ENCODE assay signal across 8 mouse cellular contexts in the genomic region with DNA sequence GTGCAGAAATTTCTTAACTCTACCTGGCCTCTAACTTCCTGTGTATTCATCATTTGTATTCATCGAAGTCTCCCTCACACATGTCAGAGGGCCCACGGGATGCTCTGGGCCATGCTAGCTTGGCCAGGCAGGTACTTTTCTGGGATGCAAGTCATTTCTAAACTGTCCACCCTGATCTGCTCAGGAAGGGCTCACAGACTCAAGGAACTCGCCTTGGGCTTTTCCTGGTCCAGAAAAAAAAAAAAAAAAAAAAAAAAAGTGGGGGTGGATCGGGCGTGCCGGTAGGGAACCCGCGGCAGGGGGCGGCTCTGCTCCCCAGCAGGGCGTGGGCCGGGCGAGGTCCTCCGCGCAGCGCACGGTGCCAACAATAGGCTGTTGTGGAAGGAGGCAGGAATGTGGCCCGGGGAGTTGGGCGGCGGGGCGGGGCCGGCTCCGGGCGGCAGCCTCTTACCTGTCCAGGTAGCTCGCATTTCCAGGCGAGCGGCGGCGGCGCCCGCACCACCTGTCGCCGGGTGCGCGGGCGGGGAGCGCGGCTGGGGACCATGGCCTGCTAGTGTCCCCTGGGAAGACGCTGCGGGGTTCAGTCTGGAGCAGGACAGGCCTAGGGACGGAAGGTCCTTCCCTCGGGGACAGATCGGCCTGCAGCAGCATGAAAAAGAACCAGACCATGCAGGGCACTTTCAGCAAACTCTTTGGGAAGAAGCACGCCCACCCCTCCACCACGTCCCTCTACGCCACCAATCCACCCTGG. TPM values are rescaled to one million over a fixed set of nuclear protein-coding genes. Genes with fewer than 3 reads are reported as not detected.
DNase-seq lines count a peak whose midpoint lies in the region; ATAC-seq and TF ChIP-seq lines count a peak whose summit lies in the region.

Gene AI661453, plus strand, starts transcription at position 460 of the 751 bp plus-strand sequence.

- DNase-seq in testis, postnatal 10 days (ENCODE audit: low spot score), result no peak
- DNase-seq in forebrain, postnatal 0 days, result no peak
- peak; percentile 81 for DNase-seq in kidney, postnatal 10 days
- peak; percentile 90 for DNase-seq in lung, postnatal 25 days (ENCODE audit: low spot score)
- peak; percentile 92 for DNase-seq in urinary bladder, postnatal 14 days (ENCODE audit: low spot score)
- no peak for DNase-seq in left cerebral cortex, adult 11 months (ENCODE audit: low spot score)
- DNase-seq in T-cell, adult 2 months (ENCODE audit: low spot score), result no peak

- H3K4me3 ChIP-seq in testis, adult 2 months (ENCODE audit: control insufficient read depth, low read depth, low read length), result peak within 1 kb of the TSS; percentile 67
- H3K4me3 ChIP-seq in forebrain, postnatal 0 days (ENCODE audit: low read depth, low read length), result peak within 1 kb of the TSS; percentile 37

- 1% methylated on average over 44 of the region's 45 CpGs for WGBS in forebrain, postnatal 0 days

- no peak for ATAC-seq in forebrain, postnatal 0 days

- H3K27me3 ChIP-seq in testis, adult 2 months (ENCODE audit: control insufficient read depth, insufficient read depth, low read length), result no peaks in the 10 kb centered on the region
- H3K27me3 ChIP-seq in forebrain, postnatal 0 days (ENCODE audit: insufficient read depth, low read length), result peaks cover 22% of the 10 kb centered on the region

- H3K4me2 ChIP-seq in forebrain, postnatal 0 days (ENCODE audit: low read depth), result peak within 1 kb of the TSS; percentile 71

- H3K36me3 ChIP-seq in testis, adult 2 months (ENCODE audit: control insufficient read depth, insufficient read depth, low read length), result no peaks in the 10 kb centered on the region
- no peaks in the 10 kb centered on the region for H3K36me3 ChIP-seq in forebrain, postnatal 0 days (ENCODE audit: insufficient read depth)

- no peak within 1 kb of the TSS for H3K27ac ChIP-seq in testis, adult 2 months (ENCODE audit: control insufficient read depth, insufficient read depth, low read depth, low read length)
- no peak within 1 kb of the TSS for H3K27ac ChIP-seq in forebrain, postnatal 0 days (ENCODE audit: low read depth, low read length)

- no peak for TF ChIP-seq CTCF in testis, adult 2 months (IDR thresholded peaks at IDR 0.05; ENCODE audit: control insufficient read depth, insufficient read depth, insufficient replicate concordance, low read depth, low read length)
- no peak for TF ChIP-seq CTCF in forebrain, postnatal 0 days (IDR thresholded peaks at IDR 0.05; ENCODE audit: low read depth)

- TF ChIP-seq POLR2A in testis, adult 2 months (IDR thresholded peaks at IDR 0.05; ENCODE audit: control insufficient read depth, low read depth, low read length), result no peak

- no peaks in the 10 kb centered on the region for H3K9me3 ChIP-seq in forebrain, postnatal 0 days (ENCODE audit: low read length)

- peaks cover 3% of the 10 kb centered on the region; the same call in 1 of the 2 replicates for H3K4me1 ChIP-seq in testis, adult 2 months (ENCODE audit: control insufficient read depth, insufficient read depth, low read length)
- no peaks in the 10 kb centered on the region for H3K4me1 ChIP-seq in forebrain, postnatal 0 days (ENCODE audit: insufficient read depth)

- peak within 1 kb of the TSS; percentile 22; the same call in 1 of the 2 replicates for H3K9ac ChIP-seq in forebrain, postnatal 0 days

RNA-seq across cellular contexts. Expression of gene AI661453, which starts in this region (rescaled TPM):
- 0.53 and 0.81 TPM in 2 replicates for polyA plus RNA-seq in testis, adult 2 months (2012; rRNA removed)
- total RNA-seq in forebrain, postnatal 0 days (2014; rRNA removed), result 0.05 and 0.08 TPM in 2 replicates
- polyA plus RNA-seq in forebrain, postnatal 0 days (2015; fragmentation: Nextera tagmentation; extraction: Ambion mirVana), result 0.22 TPM in 1 of 2 replicates, not detected in the other

Comparison
In these comparisons a context has a peak if more than half of its experiments do, and no peak if none do; other contexts are left out.
1. DNase-seq: peak in kidney, postnatal 10 days (single experiment), lung, postnatal 25 days (single experiment) and urinary bladder, postnatal 14 days (single experiment); none in testis, postnatal 10 days (single experiment), forebrain, postnatal 0 days (single experiment), left cerebral cortex, adult 11 months (single experiment) and T-cell, adult 2 months (single experiment).